Mouse (Mus musculus) liver, embryonic 11.5 days (tissue): ENCODE data around the gene Hoxa10. TPM values are rescaled to one million over a fixed set of nuclear protein-coding genes. Genes with fewer than 3 reads are reported as not detected.

ENCODE experiments used
- ATAC-seq: fragments of 200-750 bp; cut with Nextera tagmentation; replicated peaks from 2 replicates; pipeline ENCODE4 v1.8.0; 2017; ENCODE audit warnings: moderate number of reproducible peaks, mild to moderate bottlenecking, moderate TSS enrichment, moderate library complexity; ENCODE audit not compliant: low FRiP score
- DNase-seq: peaks from one replicate; pipeline ENCODE4 v3.0.0-alpha.2; 2017; ENCODE audit warnings: low spot score
- H3K27ac ChIP-seq: fragments of 300-500 bp; sonication (generic); 2 replicates; pipeline ENCODE4 v1.5.1; 2014; ENCODE audit warnings: mild to moderate bottlenecking, low read depth, low read length, control low read depth
- H3K27me3 ChIP-seq: fragments of 300-500 bp; sonication (generic); replicated peaks from 2 replicates; pipeline ENCODE4 v1.6.1; 2014; ENCODE audit warnings: low read length, mixed read lengths; ENCODE audit not compliant: control insufficient read depth, insufficient read depth
- H3K36me3 ChIP-seq: fragments of 300-500 bp; sonication (generic); 2 replicates; pipeline ENCODE4 v1.6.1; 2014; ENCODE audit warnings: mild to moderate bottlenecking, low read length, moderate library complexity, mixed read lengths; ENCODE audit not compliant: control insufficient read depth, insufficient read depth
- H3K4me1 ChIP-seq: fragments of 300-500 bp; sonication (generic); replicated peaks from 2 replicates; pipeline ENCODE4 v1.6.1; 2014; ENCODE audit warnings: low read length, mixed read lengths; ENCODE audit not compliant: control insufficient read depth, insufficient read depth
- H3K4me2 ChIP-seq: fragments of 300-500 bp; sonication (generic); 2 replicates; pipeline ENCODE4 v1.6.1; 2014; ENCODE audit warnings: mild to moderate bottlenecking, control low read depth, moderate library complexity
- H3K4me3 ChIP-seq: fragments of 300-500 bp; sonication (generic); 2 replicates; pipeline ENCODE4 v1.5.1; 2014; ENCODE audit warnings: low read depth, low read length, control low read depth
- H3K9ac ChIP-seq: fragments of 300-500 bp; sonication (generic); 2 replicates; pipeline ENCODE4 v1.6.1; 2014; ENCODE audit warnings: low read depth, low read length, control low read depth
- H3K9me3 ChIP-seq: fragments of 300-500 bp; sonication (generic); 2 replicates; pipeline ENCODE4 v1.6.1; 2016; ENCODE audit warnings: low read length, inconsistent platforms, mixed read lengths; ENCODE audit not compliant: control insufficient read depth
- WGBS: fragments of 180-500 bp; shearing (Covaris S2); extraction: QIAGEN DNeasy Blood & Tissue Kit; methylation state at CpG from one replicate; pipeline ENCODE4 v1.1.7; 2014; 5-methylcytosine and 5-hydroxymethylcytosine counted together
- polyA plus RNA-seq: library from polyadenylated mRNA; unstranded; fragments of >200 nt; fragmentation: Nextera tagmentation; extraction: Ambion mirVana; gene quantifications from 2 replicates; pipeline ENCODE4 v1.2.1, GENCODE M21; 2014

The Hoxa10 gene
- polyA plus RNA-seq, 1 experiment from 2014 or later = 2.2 TPM

GRCm38 (mm10) chr6:52265913-52266665, 25.4 kb upstream of the Hoxa10 start:
- H3K27me3 ChIP-seq = peaks cover 98% of the 10 kb centered on the region
- DNase-seq (peak; percentile 50), ATAC-seq (no peak)
- H3K27ac ChIP-seq = no peak overlapping the region
- H3K4me1 ChIP-seq = 0 out of 2 replicates have a peak, but pooled peaks cover 1% of the 10 kb centered on the region
- no peaks in the 10 kb centered on the region for H3K9me3 ChIP-seq
- 3% methylated on average over 19 of the region's 19 CpGs for WGBS
- no peak overlapping the region for H3K4me3 ChIP-seq
- no peak overlapping the region for H3K9ac ChIP-seq
- H3K4me2 ChIP-seq = no peak overlapping the region
- H3K36me3 ChIP-seq = no peaks in the 10 kb centered on the region

GRCm38 (mm10) chr6:52265306-52265912, 24.8 kb upstream of the Hoxa10 start:
- ATAC-seq (no peak), DNase-seq (no peak)
- Histone ChIP-seq H3K4me1 (0 out of 2 replicates have a peak, but pooled peaks cover 3% of the 10 kb centered on the region), H3K27ac (no peak overlapping the region), H3K4me2 (no peak overlapping the region), H3K9ac (no peak overlapping the region), H3K4me3 (no peak overlapping the region), H3K27me3 (peaks cover 98% of the 10 kb centered on the region), H3K36me3 (no peaks in the 10 kb centered on the region), H3K9me3 (no peaks in the 10 kb centered on the region)
- WGBS = 4% methylated on average over 18 of the region's 18 CpGs

- DNase-seq (no peak), ATAC-seq (no peak)
- H3K4me3 ChIP-seq = no peak overlapping the region
- H3K9ac ChIP-seq = no peak overlapping the region
- 4% methylated on average over 5 of the region's 5 CpGs for WGBS
- H3K27me3 ChIP-seq = peaks cover 98% of the 10 kb centered on the region
- H3K9me3 ChIP-seq = no peaks in the 10 kb centered on the region
- H3K27ac ChIP-seq = no peak overlapping the region
- H3K36me3 ChIP-seq = no peaks in the 10 kb centered on the region
- H3K4me1 ChIP-seq = 0 out of 2 replicates have a peak, but pooled peaks cover 6% of the 10 kb centered on the region
- no peak overlapping the region for H3K4me2 ChIP-seq
These were observed 23.6 kb upstream of the Hoxa10 start for GRCm38 (mm10) chr6:52264106-52264790.

GRCm38 (mm10) chr6:52263321-52263585, 22.6 kb upstream of the Hoxa10 start:
- 1% methylated on average over 6 of the region's 6 CpGs for WGBS
- peaks cover 98% of the 10 kb centered on the region for H3K27me3 ChIP-seq
- H3K4me3 ChIP-seq = no peak overlapping the region
- H3K9me3 ChIP-seq = no peaks in the 10 kb centered on the region
- no peak overlapping the region for H3K4me2 ChIP-seq
- DNase-seq = no peak
- no peak for ATAC-seq
- 0 out of 2 replicates have a peak, but pooled peaks cover 6% of the 10 kb centered on the region for H3K4me1 ChIP-seq
- no peak overlapping the region for H3K27ac ChIP-seq
- no peak overlapping the region for H3K9ac ChIP-seq
- no peaks in the 10 kb centered on the region for H3K36me3 ChIP-seq

GRCm38 (mm10) chr6:52262463-52263320, 22.0 kb upstream of the Hoxa10 start:
- Histone ChIP-seq H3K36me3 (no peaks in the 10 kb centered on the region), H3K4me3 (no peak overlapping the region), H3K4me2 (no peak overlapping the region), H3K27ac (no peak overlapping the region), H3K9ac (no peak overlapping the region), H3K4me1 (0 out of 2 replicates have a peak, but pooled peaks cover 6% of the 10 kb centered on the region), H3K27me3 (peaks cover 97% of the 10 kb centered on the region), H3K9me3 (no peaks in the 10 kb centered on the region)
- peak; percentile 49 for DNase-seq
- no peak for ATAC-seq
- 2% methylated on average over 24 of the region's 24 CpGs for WGBS

- Histone ChIP-seq H3K9ac (no peak overlapping the region), H3K4me2 (no peak overlapping the region), H3K27ac (no peak overlapping the region), H3K9me3 (no peaks in the 10 kb centered on the region), H3K36me3 (no peaks in the 10 kb centered on the region), H3K4me1 (0 out of 2 replicates have a peak, but pooled peaks cover 6% of the 10 kb centered on the region), H3K4me3 (no peak overlapping the region), H3K27me3 (peaks cover 98% of the 10 kb centered on the region)
- peak; percentile 38 for DNase-seq
- ATAC-seq = no peak
- 6% methylated on average over 9 of the region's 9 CpGs for WGBS
These were observed 21.3 kb upstream of the Hoxa10 start for GRCm38 (mm10) chr6:52261751-52262462.

GRCm38 (mm10) chr6:52260654-52261575, 20.3 kb upstream of the Hoxa10 start, which contains the start of gene Hoxa13:
TSS of gene Hoxa13 (minus strand) at chr6:52260880.
- peak; percentile 53 for DNase-seq
- Histone ChIP-seq H3K4me3 (peak within 1 kb of the TSS; percentile 53), H3K27ac (no peak within 1 kb of the TSS), H3K4me1 (0 out of 2 replicates have a peak, but pooled peaks cover 6% of the 10 kb centered on the region), H3K4me2 (peak within 1 kb of the TSS; percentile 77), H3K9me3 (no peaks in the 10 kb centered on the region), H3K36me3 (no peaks in the 10 kb centered on the region), H3K27me3 (peaks cover 98% of the 10 kb centered on the region), H3K9ac (no peak within 1 kb of the TSS)
- WGBS = under 1% methylated on average over 38 of the region's 72 CpGs
- ATAC-seq = peak; percentile 62
